Mouse (Mus musculus) layer of hippocampus, adult 9-11 months (tissue): ENCODE measurements around the gene Wdr76.
"Not testable (repeated sequence)": the region's sequence is repeated elsewhere in the genome, so short reads cannot be mapped to it uniquely, and the experiment has no call there.

ENCODE experiments used
- DNase-seq: peaks from one replicate; pipeline ENCODE4 v3.0.0; 2022

The Wdr76 gene

GRCm38 (mm10) chr2:121505942-121506882 lies at the start of gene Wdr76, which contains the start of gene Mfap1a:
Wdr76 (plus strand) TSS chr2:121506723.
Mfap1a (minus strand) TSS chr2:121506665.
- peak; percentile 88 for DNase-seq

GRCm38 (mm10) chr2:121460071-121460470 lies 46.5 kb upstream of the Wdr76 start:
- no peak for DNase-seq

GRCm38 (mm10) chr2:121468982-121469381 lies 37.5 kb upstream of the Wdr76 start:
- not testable (repeated sequence) for DNase-seq

- not testable (repeated sequence) for DNase-seq
Observed at GRCm38 (mm10) chr2:121472783-121473182, 33.7 kb upstream of the Wdr76 start.

GRCm38 (mm10) chr2:121473301-121474179 lies 33.0 kb upstream of the Wdr76 start, which contains the start of gene Mfap1b:
Mfap1b (minus strand) TSS chr2:121474067.
- peak; percentile 88 for DNase-seq

- no peak for DNase-seq
Observed at GRCm38 (mm10) chr2:121474180-121474535, 32.4 kb upstream of the Wdr76 start.

- not testable (repeated sequence) for DNase-seq
Observed at GRCm38 (mm10) chr2:121475306-121475705, 31.2 kb upstream of the Wdr76 start.

- DNase-seq = no peak
Observed at GRCm38 (mm10) chr2:121477491-121478266, 28.8 kb upstream of the Wdr76 start.

GRCm38 (mm10) chr2:121480498-121480897 lies 26.0 kb upstream of the Wdr76 start:
- DNase-seq = no peak

- not testable (repeated sequence) for DNase-seq
Observed at GRCm38 (mm10) chr2:121480916-121481315, 25.6 kb upstream of the Wdr76 start.

- DNase-seq = no peak
Observed at GRCm38 (mm10) chr2:121483576-121483975, 22.9 kb upstream of the Wdr76 start.

- DNase-seq = not testable (repeated sequence)
Observed at GRCm38 (mm10) chr2:121484403-121484802, 22.1 kb upstream of the Wdr76 start.

- DNase-seq = not testable (repeated sequence)
Observed at GRCm38 (mm10) chr2:121501550-121501949, 5.0 kb upstream of the Wdr76 start.

GRCm38 (mm10) chr2:121507173-121507950 lies 839 bp downstream of the Wdr76 start:
- DNase-seq = no peak

- no peak for DNase-seq
Observed at GRCm38 (mm10) chr2:121507951-121508330, 1.4 kb downstream of the Wdr76 start.

- DNase-seq = peak; percentile 49
Observed at GRCm38 (mm10) chr2:121509584-121509983, 3.1 kb downstream of the Wdr76 start.

GRCm38 (mm10) chr2:121511401-121511800 lies 4.9 kb downstream of the Wdr76 start:
- no peak for DNase-seq

GRCm38 (mm10) chr2:121512991-121513765 lies 6.7 kb downstream of the Wdr76 start:
- DNase-seq = not testable (repeated sequence)

GRCm38 (mm10) chr2:121514211-121514610 lies 7.7 kb downstream of the Wdr76 start:
- DNase-seq = no peak

- DNase-seq = no peak
Observed at GRCm38 (mm10) chr2:121518106-121518505, 11.6 kb downstream of the Wdr76 start.

GRCm38 (mm10) chr2:121518711-121519110 lies 12.2 kb downstream of the Wdr76 start:
- not testable (repeated sequence) for DNase-seq
